Mouse (Mus musculus): ENCODE measurements around the gene Golph3.

Golph3 gene

GRCm38 (mm10) chr15:12308539-12308938 is 12.7 kb upstream of the Golph3 start:
- no peak for TF ChIP-seq GATA4 (IDR thresholded peaks at IDR 0.05; ENCODE audit: insufficient replicate concordance, low read length)

DNA sequence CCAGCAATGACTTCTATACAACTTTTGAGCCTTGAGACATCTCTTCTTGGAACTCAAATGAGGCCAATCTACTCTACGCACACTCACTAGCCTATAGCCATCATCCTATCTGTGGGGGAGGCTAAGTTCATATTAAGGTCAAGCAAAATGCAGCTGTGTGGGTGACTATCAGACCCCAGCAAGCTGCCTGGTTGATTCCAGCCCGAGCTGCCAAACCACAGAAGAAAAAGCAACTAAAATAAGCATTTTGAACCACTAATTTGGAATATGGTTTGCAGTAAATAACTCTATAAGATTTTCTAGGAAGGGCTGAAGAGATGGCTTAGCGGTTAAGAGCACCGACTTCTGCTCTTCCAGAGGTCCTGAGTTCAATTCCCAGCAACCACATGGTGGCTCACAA is 10.6 kb upstream of the Golph3 start:
- TF ChIP-seq GATA4 (IDR thresholded peaks at IDR 0.05; ENCODE audit: insufficient replicate concordance, low read length) = no peak

GRCm38 (mm10) chr15:12311465-12311864 is 9.8 kb upstream of the Golph3 start:
- TF ChIP-seq GATA4 (IDR thresholded peaks at IDR 0.05; ENCODE audit: insufficient replicate concordance, low read length) = no peak

GRCm38 (mm10) chr15:12313255-12313654 is 8.0 kb upstream of the Golph3 start:
- TF ChIP-seq GATA4 (IDR thresholded peaks at IDR 0.05; ENCODE audit: insufficient replicate concordance, low read length) = no peak

DNA sequence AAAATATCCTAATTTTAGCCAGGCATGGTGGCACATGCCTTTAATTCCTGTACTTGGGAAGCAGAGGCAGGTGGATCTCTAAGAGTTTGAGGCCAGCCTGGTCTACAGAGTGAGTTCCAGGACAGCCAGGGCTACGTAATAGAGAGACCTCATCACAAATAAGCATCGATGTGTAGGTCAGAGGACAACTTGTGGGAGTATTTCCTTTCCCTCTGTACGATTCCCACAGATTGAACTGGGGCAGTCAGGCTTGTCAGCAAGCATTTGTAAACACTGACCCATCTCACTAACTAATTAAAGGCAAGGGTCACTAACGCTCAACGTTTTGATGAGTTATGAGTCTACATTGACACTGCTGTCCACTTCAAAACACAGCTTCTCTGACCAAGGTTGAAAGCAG is 6.7 kb upstream of the Golph3 start:
- no peak for TF ChIP-seq GATA4 (IDR thresholded peaks at IDR 0.05; ENCODE audit: insufficient replicate concordance, low read length)

GRCm38 (mm10) chr15:12315996-12316395 is 5.3 kb upstream of the Golph3 start:
- TF ChIP-seq GATA4 (IDR thresholded peaks at IDR 0.05; ENCODE audit: insufficient replicate concordance, low read length) = no peak

- no peak for TF ChIP-seq GATA4 (IDR thresholded peaks at IDR 0.05; ENCODE audit: insufficient replicate concordance, low read length)
Measured at GRCm38 (mm10) chr15:12317290-12317689, 4.0 kb upstream of the Golph3 start.

- no peak for TF ChIP-seq GATA4 (IDR thresholded peaks at IDR 0.05; ENCODE audit: insufficient replicate concordance, low read length)
Measured at GRCm38 (mm10) chr15:12318451-12318850, 2.8 kb upstream of the Golph3 start.

- no peak for TF ChIP-seq GATA4 (IDR thresholded peaks at IDR 0.05; ENCODE audit: insufficient replicate concordance, low read length)
Measured at GRCm38 (mm10) chr15:12319889-12320288, 1.4 kb upstream of the Golph3 start.

- no peak for TF ChIP-seq GATA4 (IDR thresholded peaks at IDR 0.05; ENCODE audit: insufficient replicate concordance, low read length)
Measured at GRCm38 (mm10) chr15:12320441-12321090, 684 bp upstream of the Golph3 start.

DNA sequence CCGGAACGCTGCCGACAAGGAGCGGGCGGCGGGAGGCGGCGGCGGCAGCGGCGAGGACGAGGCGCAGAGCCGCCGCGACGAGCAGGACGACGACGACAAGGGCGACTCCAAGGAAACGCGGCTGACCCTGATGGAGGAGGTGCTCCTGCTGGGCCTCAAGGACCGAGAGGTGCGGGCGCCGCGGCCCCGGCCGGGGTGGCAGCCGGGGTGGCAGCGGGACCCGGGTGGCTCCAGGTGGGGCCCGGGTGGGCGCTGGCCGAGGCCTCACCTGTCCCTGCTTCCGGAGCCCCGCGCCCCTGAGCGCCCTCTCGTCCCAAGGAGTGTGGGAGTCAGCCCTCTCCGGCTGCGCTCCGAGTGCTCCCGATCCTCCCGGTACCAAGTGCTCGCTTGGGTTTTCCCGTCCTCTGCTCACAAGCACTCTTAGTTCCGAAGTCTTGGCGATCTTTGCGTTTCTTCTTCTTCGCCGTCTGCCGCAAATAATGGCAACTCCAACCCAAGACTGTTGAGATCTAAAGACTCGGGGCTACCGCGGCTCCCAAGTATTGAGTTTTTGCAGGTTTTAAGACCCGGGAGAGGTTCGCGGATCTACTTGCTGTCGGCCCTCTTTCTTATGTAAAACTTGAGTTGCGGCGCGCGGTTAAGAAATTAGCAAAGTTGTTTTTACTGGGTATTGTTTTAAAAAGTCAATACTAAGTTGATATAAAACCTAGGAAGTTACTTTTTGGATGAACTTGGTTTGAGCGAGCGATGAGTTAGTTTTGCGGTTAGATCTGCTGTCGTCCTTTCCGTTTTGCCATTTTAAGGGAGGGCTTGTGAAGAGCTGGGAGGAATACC is 755 bp downstream of the Golph3 start, which contains the start of gene 1810049J17Rik:
Gene 1810049J17Rik, minus strand, starts transcription at position 112 of the 834 bp plus-strand sequence.
- no peak for TF ChIP-seq GATA4 (IDR thresholded peaks at IDR 0.05; ENCODE audit: insufficient replicate concordance, low read length)

DNA sequence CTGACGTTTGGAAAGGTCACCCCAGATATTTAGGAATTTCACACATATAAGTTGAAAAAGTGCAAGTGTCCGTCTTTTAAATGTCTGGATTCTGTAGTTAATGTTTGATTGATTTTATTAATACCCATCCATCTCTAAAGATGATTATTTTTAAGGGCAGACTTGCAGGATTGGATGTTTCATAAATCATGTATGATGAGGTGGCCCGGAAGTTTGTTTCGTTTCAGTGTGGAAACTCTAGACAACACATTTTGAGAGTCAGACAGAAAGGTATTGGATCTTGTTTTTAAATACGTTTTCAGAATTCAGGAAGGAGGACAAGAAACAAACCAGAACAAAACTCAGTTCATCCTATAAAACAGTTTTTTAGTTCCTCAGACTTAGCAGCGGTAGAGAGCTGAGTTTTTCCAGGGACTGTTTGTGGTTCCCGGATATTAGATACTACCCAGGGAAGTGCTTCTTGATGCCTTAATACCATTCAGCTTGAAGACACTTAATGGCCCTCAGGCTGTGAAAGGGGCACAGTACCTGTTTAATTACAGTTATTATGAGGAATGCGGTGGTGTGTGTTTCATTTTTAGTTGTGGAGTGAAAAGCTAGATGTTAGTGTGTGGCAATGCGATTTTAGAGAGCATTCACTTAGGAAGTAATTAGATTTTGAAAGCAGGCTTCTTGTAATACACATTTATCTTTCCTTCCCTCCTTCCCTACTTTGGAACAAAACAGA is 1.6 kb downstream of the Golph3 start:
- no peak for TF ChIP-seq GATA4 (IDR thresholded peaks at IDR 0.05; ENCODE audit: insufficient replicate concordance, low read length)

DNA sequence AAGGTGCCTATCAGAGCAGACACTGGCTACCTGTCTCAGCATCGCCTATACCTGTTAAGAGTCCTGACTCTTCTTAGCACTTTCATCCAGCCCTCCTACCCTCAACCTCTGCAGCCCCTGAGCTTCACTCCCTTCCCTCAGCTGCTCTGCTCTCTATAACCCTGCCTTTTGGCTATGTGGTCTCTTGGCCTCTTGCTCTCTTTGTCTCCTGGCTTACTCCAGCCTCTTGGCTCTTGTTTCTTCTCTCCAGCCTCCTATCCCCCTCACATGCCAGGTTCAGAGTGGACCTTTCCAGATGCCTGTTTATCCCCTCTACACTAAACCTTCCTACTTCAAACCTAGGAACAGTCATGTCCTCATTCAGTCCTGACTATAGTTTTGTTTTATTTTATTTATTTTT is 3.1 kb downstream of the Golph3 start:
- TF ChIP-seq GATA4 (IDR thresholded peaks at IDR 0.05; ENCODE audit: insufficient replicate concordance, low read length) = no peak

GRCm38 (mm10) chr15:12330389-12330788 is 9.1 kb downstream of the Golph3 start:
- TF ChIP-seq GATA4 (IDR thresholded peaks at IDR 0.05; ENCODE audit: insufficient replicate concordance, low read length) = no peak

DNA sequence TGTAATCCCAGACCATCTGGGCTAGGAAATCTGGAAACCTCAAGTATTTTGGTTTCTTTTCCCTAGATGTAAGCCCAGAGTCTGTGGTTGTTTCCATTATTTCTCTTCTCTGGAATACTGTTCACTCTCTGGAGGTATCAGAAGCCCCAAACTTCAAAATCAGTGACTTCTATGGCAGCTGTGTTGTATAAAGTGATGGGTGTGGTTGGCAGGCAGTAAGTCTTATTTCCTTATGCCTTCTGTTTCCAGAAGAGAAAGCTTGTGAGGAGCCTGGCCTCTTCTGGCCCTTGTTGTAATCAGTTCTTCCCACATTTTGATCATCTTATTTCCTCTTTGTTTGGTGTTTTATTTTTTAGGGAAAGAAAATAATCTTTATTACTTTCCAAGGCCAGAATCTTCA is 9.6 kb downstream of the Golph3 start:
- TF ChIP-seq GATA4 (IDR thresholded peaks at IDR 0.05; ENCODE audit: insufficient replicate concordance, low read length) = no peak

DNA sequence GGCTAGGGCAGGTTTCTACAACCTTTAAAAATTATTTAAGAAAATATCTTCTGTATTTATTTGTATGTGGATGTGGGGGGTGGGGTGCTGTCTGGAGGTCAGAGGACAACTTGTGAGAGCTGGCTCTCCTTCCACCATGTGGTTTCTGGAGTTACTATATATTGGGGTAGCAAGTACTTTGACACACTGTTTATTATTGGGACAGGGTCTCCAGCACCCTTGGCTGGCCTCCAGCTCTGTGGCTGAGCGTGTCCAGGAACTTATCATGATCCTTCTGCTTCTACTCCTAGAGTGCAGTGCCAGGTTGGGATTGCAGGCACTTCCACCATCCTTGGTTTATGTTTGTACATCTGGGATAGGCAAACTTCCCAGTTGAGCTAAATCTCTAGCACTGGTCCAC is 10.1 kb downstream of the Golph3 start:
- no peak for TF ChIP-seq GATA4 (IDR thresholded peaks at IDR 0.05; ENCODE audit: insufficient replicate concordance, low read length)
